Mouse (Mus musculus) stomach, postnatal 0 days (tissue): ENCODE results near the gene Ppp6c. TPM values are rescaled to one million over a fixed set of nuclear protein-coding genes. Genes with fewer than 3 reads are reported as not detected.

Experiments
- ATAC-seq: fragments of 200-750 bp; cut with Nextera tagmentation; 2 replicates; pipeline ENCODE4 v1.8.0; 2017; ENCODE audit not compliant: low FRiP score, low TSS enrichment
- DNase-seq: peaks from one replicate; pipeline ENCODE4 v3.0.0-alpha.2; 2016; ENCODE audit warnings: low spot score
- H3K27ac ChIP-seq: fragments of 300-500 bp; sonication (generic); replicated peaks from 2 replicates; pipeline ENCODE4 v1.5.1; 2014; ENCODE audit warnings: mild to moderate bottlenecking, control low read depth
- H3K27me3 ChIP-seq: fragments of 300-500 bp; sonication (generic); 2 replicates; pipeline ENCODE4 v1.6.1; 2014; ENCODE audit warnings: low read length; ENCODE audit not compliant: control insufficient read depth, insufficient read depth
- H3K36me3 ChIP-seq: fragments of 300-500 bp; sonication (generic); 2 replicates; pipeline ENCODE4 v1.6.1; 2014; ENCODE audit warnings: low read length, mixed read lengths; ENCODE audit not compliant: control insufficient read depth, insufficient read depth
- H3K4me1 ChIP-seq: fragments of 300-500 bp; sonication (generic); replicated peaks from 2 replicates; pipeline ENCODE4 v1.6.1; 2014; ENCODE audit warnings: antibody characterized with exemption; ENCODE audit not compliant: control insufficient read depth, insufficient read depth
- H3K4me2 ChIP-seq: fragments of 300-500 bp; sonication (generic); replicated peaks from 2 replicates; pipeline ENCODE4 v1.6.1; 2014; ENCODE audit warnings: low read depth, mild to moderate bottlenecking, control low read depth, moderate library complexity
- H3K4me3 ChIP-seq: fragments of 300-500 bp; sonication (generic); 2 replicates; pipeline ENCODE4 v1.5.1; 2014; ENCODE audit warnings: low read depth, low read length, control low read depth
- H3K9ac ChIP-seq: fragments of 300-500 bp; sonication (generic); 2 replicates; pipeline ENCODE4 v1.6.1; 2014; ENCODE audit warnings: mild to moderate bottlenecking, low read length, control low read depth, mixed read lengths
- H3K9me3 ChIP-seq: fragments of 300-500 bp; sonication (generic); 2 replicates; pipeline ENCODE4 v1.6.1; 2016; ENCODE audit warnings: low read length; ENCODE audit not compliant: control insufficient read depth
- CTCF ChIP-seq: IDR thresholded peaks from 2 replicates; pipeline ENCODE4 v1.5.1; 2016; ENCODE audit warnings: antibody characterized with exemption, low read depth, mild to moderate bottlenecking, moderate library complexity
- EP300 ChIP-seq: optimal IDR thresholded peaks from 2 replicates; pipeline ENCODE3; 2016; ENCODE audit warnings: antibody characterized with exemption
- WGBS: fragments of 180-500 bp; shearing (Covaris S2); extraction: QIAGEN DNeasy Blood & Tissue Kit; methylation state at CpG from one replicate; pipeline ENCODE4 v1.1.7; 2014; 5-methylcytosine and 5-hydroxymethylcytosine counted together
- polyA plus RNA-seq: library from polyadenylated mRNA; unstranded; fragments of >200 nt; fragmentation: Nextera tagmentation; extraction: Ambion mirVana; gene quantifications from 2 replicates; pipeline ENCODE4 v1.2.1, GENCODE M21; 2015

Ppp6c gene
- polyA plus RNA-seq, 1 experiment from 2014 or later, result 59.5 TPM

DNA sequence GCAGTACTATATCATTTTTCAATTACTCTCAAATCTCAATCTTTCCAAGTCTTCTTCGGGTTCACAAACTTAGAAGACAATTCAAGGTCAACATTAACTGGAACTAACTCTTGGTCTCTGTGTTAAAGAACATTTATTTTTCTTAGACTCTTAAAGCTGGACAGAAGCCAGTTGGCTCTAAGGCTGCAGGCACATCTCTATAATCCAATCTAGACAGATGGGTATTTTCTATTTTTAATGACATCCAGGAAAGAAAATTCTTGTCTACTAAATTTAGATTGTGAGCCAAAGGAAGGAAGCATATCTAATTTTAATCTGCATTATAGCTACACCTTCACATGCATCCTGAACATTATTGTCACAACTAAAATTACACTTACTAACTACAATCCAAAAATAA lies 68.3 kb downstream of the Ppp6c start:
- TF ChIP-seq CTCF, result no peak
- no peak for TF ChIP-seq EP300
- Histone ChIP-seq H3K9ac (no peak overlapping the region), H3K27ac (no peak overlapping the region), H3K4me1 (no peaks in the 10 kb centered on the region), H3K27me3 (no peaks in the 10 kb centered on the region), H3K9me3 (no peaks in the 10 kb centered on the region), H3K4me2 (no peak overlapping the region), H3K36me3 (no peaks in the 10 kb centered on the region), H3K4me3 (no peak overlapping the region)
- ATAC-seq, result no peak
- WGBS, result 27% methylated on average over 1 of the region's 1 CpGs
- DNase-seq, result no peak

DNA sequence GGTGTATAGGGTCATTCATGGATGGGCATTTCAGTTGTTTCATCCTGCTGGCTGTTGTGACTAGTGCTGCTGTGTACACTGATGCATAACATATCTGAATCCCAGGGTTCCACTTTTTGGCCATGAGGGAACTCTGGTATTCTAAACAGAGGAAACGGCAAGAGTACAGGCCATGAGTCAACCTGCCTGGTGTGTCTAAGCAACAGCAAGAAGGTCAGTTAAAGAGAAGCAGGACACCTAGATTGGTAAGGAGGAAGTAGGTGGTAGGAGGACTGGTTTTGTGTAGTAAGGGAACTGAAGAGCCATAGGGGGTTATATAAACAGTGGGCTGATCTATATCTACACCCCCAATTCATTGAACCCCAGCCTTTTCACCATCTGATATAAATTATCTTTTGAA lies 69.4 kb downstream of the Ppp6c start:
- WGBS, result 54% methylated on average over 1 of the region's 1 CpGs
- H3K27ac ChIP-seq, result no peak overlapping the region
- no peak overlapping the region for H3K4me3 ChIP-seq
- H3K9me3 ChIP-seq, result no peaks in the 10 kb centered on the region
- no peak overlapping the region for H3K9ac ChIP-seq
- H3K4me2 ChIP-seq, result no peak overlapping the region
- no peaks in the 10 kb centered on the region for H3K36me3 ChIP-seq
- DNase-seq (no peak), ATAC-seq (no peak)
- TF ChIP-seq EP300 (no peak), CTCF (no peak)
- no peaks in the 10 kb centered on the region for H3K4me1 ChIP-seq
- H3K27me3 ChIP-seq, result no peaks in the 10 kb centered on the region

DNA sequence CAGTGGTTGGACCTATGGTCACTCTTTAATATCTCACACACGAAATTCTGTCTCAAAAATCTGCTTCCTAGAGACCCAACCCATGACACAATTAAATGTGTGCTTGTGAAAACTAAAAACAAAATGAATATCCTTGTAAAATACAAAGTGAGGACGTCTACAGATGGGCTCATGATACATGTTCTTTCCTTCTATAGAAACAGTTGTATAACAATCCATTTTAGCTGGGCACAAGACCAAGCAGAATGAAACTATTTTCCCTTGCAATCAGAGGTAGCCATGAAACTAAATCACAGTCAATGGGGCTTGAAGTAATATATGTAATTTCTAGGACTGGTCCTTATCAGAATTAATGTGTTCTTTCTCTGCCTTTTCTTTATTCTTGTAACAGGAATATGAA lies 75.3 kb downstream of the Ppp6c start:
- no peak overlapping the region for H3K4me3 ChIP-seq
- H3K4me2 ChIP-seq, result no peak overlapping the region
- no peak overlapping the region for H3K27ac ChIP-seq
- WGBS, result 63% methylated on average over 2 of the region's 2 CpGs
- ATAC-seq (no peak), DNase-seq (no peak)
- no peaks in the 10 kb centered on the region for H3K36me3 ChIP-seq
- H3K27me3 ChIP-seq, result no peaks in the 10 kb centered on the region
- no peaks in the 10 kb centered on the region for H3K4me1 ChIP-seq
- H3K9me3 ChIP-seq, result no peaks in the 10 kb centered on the region
- TF ChIP-seq CTCF, result no peak
- TF ChIP-seq EP300, result no peak
- no peak overlapping the region for H3K9ac ChIP-seq

DNA sequence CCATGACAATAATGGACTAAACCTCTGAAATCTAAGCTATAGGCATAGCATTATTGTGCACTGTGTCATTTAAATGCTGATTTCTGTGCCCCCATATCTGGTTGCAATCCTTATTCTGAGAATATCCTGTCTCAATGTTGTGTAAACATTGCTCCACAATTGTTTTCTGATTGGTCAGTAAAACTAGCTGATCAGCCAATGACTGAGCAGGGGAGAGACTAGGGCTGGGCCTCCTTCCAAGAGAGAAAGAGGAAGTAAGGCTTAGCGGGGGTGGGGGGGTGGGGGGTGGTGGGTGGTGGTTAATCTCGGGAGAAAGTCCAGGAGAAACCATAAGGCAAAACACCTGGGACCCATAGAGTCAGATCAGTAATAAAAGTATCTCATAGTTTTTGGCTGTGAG lies 78.2 kb downstream of the Ppp6c start:
- no peak for TF ChIP-seq EP300
- no peak for TF ChIP-seq CTCF
- Histone ChIP-seq H3K9me3 (no peaks in the 10 kb centered on the region), H3K9ac (no peak overlapping the region), H3K27me3 (no peaks in the 10 kb centered on the region), H3K4me3 (no peak overlapping the region), H3K36me3 (no peaks in the 10 kb centered on the region), H3K27ac (no peak overlapping the region), H3K4me2 (no peak overlapping the region), H3K4me1 (no peaks in the 10 kb centered on the region)
- no peak for DNase-seq
- ATAC-seq, result no peak
- 50% methylated on average over 2 of the region's 2 CpGs for whole genome bisulfite sequencing

DNA sequence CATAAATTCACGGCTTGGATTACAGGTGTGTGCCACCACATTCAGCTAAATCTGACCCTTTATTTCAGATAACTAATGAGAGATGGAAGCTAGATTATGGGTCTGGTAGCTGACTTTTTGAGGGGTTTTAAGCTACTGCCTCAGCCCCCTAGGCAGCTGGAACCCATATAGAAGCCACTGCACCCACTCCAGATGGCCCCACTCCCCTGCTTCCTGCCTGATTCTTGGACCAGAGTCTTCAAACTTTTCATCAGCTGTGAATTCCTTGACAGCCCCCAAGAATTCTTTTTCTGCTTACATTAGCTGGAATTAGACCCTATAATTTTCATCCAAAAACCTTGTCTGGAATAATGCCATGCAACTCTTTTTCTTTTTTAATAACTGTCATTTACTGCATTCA lies 79.8 kb downstream of the Ppp6c start:
- Histone ChIP-seq H3K27me3 (no peaks in the 10 kb centered on the region), H3K4me3 (no peak overlapping the region), H3K9ac (no peak overlapping the region), H3K27ac (no peak overlapping the region), H3K4me1 (no peaks in the 10 kb centered on the region), H3K4me2 (no peak overlapping the region), H3K36me3 (no peaks in the 10 kb centered on the region), H3K9me3 (no peaks in the 10 kb centered on the region)
- no peak for DNase-seq
- no peak for TF ChIP-seq EP300
- 87% methylated on average over 1 of the region's 1 CpGs for WGBS
- no peak for ATAC-seq

Other genes with a start within 250 kb of the Ppp6c start
- gene Wdr38, start 229.0 kb downstream of the Ppp6c start, polyA plus RNA-seq, result 0.81 and 1.1 TPM in 2 replicates
- 136 and 142 TPM in 2 replicates for gene Arpc5l, start 221.1 kb downstream of the Ppp6c start, polyA plus RNA-seq
- 956 and 1,016 TPM in 2 replicates for gene Rpl35, start 220.8 kb downstream of the Ppp6c start, polyA plus RNA-seq
- 20.7 and 22.0 TPM in 2 replicates for gene Golga1, start 160.9 kb downstream of the Ppp6c start, polyA plus RNA-seq
- 2.6 and 3.3 TPM in 2 replicates for gene Scai, start 35.7 kb downstream of the Ppp6c start, polyA plus RNA-seq